Mouse (Mus musculus): ENCODE results near the gene Cenps.
A peak's percentile ranks its signal among the peaks of the same experiment; 100 is the strongest.
"Not testable (repeated sequence)": the region's sequence is repeated elsewhere in the genome, so short reads cannot be mapped to it uniquely, and the experiment has no call there.

Gene Cenps

DNA sequence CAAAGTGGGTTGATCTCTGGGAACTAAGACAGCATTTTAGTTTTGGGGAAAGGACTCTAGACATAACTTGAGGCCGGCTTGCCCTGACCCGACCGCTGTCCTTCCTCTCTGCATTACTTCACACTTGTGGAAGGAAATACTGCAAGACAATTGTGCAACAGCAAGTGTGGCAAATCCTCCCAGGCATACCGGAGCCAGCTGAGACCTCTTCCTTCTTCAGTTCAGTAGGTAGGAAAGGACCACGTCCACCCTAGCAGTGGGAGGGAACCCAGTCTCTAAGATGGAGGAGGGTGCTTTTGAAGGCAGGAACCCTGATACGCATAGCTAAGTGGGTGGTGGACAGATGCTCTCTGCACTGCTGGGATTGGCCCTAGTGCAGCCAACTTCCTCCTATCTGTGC, 18.3 kb upstream of the Cenps start:
- no peak for DNase-seq

DNA sequence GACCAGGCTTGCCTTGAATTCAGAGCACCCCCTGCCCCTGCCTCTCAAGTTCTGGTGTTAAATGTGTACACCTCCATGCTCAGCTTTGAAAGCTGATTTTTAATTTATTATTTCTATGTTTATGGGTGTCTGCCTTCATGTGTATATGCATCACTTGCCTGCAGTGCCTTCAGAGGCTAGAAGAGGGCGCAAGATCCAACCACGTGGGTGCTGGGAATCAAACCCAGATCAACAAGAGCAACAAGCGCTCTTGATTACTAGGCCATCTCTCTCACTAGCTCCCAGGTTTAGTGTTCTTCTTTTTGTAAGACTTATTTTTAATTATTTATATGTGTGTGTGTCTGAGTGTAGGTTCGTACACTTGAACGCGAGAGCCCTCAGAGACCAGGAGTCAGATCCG, 17.4 kb upstream of the Cenps start:
- DNase-seq, result no peak

DNA sequence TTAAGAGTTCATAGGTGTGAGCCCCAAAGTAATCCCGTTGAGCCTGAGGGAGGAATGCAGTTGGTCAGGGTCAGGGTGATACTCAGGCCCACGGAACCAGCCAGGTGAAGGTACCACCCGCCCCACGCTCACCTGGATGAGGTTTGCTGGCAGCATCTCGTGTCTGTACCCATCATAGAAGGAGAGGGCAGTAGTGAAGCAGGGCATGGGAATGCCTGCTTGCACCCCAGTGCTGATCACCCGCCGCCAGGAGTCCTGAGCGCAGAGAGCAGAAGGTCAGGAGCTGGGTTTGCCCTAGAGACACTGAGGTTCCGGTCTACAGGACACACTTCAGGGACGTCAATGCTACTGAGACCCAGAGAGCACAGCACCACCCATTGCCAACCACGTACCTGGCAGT, 13.3 kb upstream of the Cenps start:
- no peak for DNase-seq

DNA sequence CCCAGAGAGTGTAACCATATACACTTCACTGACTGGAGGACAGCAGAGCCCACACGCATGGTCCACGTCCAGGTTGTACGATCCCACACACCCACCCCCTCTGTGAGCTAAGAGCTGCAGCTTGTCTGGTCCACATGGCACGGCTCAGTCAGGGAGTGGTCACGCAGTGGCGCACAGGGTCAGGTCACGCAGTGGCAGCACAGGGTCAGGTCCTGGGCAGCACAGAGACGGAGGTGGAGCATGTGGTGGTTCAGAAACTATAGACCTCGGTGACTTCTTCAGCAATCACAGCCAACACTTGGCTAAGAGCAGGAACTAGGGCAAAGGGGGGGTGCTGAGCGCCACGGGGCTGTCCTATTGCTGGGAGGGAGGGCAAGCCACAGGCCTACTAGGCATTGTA, 12.8 kb upstream of the Cenps start:
- DNase-seq, result no peak

DNA sequence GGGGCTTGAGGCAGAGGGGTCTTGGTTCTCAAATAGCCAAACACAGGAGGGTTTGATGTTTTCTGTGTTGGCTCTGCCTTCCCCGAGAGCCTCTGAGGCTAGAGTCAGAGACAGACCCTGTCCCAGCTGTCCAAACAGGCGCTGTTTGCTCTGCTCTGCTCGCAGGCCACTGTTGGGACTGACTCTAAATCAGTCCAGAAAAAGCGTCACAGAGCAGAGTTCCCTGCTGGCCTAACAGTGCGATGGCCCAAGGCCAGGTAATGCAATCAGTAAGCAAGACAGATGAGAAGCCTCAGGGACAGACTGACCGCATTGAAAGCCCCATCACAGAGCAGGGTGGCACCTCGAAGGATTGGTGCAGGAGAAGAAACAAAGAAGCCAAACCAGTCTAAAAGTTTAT, 12.2 kb upstream of the Cenps start:
- DNase-seq, result no peak

DNA sequence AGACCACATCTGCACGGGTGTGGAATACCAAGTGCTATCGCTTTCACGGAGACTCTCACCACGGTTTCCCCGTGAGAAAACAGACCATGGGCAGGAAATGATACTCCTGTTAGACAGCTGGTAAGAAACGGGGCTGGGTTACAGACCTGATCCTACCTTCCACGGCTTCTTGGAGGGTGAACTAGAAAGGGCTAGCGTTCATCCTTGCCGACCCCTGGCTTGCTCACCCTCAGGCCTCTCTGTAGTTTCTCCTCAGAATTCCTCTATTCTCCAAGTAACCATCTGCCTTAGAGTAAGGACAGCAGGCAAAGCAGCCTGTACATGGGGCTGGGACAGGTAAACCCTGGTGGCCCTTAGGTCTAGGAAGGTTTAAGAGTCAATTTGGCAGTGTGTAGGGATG, 11.8 kb upstream of the Cenps start:
- DNase-seq, result no peak

DNA sequence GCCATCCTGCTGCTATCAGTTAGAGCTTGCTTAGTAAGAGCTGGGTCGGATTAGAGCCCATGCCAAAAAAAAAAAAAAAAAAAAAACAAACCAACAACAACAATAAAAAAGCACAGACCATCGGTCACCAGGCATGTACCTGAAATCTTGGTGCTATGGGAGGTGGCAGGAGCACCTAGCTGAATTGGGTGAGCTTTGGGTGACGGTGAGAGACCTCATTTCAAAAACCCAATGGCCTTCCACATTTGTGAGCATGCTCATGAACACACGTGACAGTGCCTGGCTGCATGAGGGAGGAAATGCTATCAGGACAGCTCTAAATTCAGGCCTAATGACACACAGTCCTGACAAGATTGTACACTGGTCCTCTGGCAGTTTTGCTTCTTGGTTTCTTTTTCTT, 10.7 kb upstream of the Cenps start:
- no peak for DNase-seq

DNA sequence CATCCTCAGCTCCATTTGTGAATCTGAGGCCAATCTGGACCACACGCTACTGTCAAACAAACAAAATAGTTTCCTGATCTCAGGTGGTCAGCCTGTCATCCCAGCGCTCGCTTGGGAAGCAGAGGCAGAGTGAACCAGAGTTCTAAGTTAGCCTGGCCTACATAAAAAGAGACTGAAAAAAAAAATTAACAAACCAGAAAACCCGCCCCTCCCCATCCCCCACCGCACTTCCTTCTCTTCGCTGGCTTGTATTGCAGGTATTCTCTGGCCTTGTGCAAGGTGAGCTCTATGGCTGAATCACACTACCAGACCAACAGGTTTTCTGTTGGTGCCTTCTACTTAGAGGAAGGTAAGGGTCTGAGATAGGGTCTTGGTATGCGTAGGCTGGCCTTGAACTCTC, 10.1 kb upstream of the Cenps start:
- no peak for DNase-seq

DNA sequence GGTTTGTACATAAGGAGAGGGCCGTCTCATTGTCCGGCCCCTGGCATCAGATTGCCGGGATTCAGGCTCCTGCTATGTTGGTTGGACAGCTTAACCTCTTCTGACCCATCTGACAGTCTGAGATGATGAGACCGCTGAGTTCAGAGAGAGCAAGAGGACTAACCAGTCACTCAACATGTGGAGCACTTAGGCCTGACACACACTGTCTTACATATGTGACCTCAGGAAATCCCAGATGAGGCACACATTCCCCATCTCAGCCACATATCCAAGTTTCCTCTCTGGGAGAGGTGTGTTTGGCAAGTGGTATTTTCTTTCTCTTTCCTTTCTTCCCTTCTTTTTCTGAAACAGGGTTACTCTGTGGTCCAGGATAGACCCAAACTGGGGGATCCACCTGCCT, 7.7 kb upstream of the Cenps start:
- DNase-seq, result no peak

DNA sequence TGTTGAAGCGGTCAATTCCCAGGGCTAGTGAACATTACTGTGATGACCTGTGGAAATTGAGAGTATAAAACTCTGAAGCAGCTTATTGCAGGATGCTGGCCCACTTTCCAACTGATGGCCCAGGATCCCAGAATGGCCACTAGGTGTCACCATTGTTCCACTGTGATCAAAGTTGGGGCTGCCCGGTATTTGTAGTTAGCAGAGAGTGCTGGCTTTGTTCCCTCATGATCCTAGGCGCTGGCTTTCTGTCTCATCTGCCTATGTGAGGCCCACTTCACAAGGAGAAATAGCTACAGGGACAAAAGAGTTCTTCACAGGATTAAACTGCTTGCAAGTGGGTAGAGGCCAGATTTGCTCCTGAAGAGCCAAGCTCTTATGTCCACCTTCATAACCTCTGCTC, 7.0 kb upstream of the Cenps start:
- peak; percentile 91 for DNase-seq

DNA sequence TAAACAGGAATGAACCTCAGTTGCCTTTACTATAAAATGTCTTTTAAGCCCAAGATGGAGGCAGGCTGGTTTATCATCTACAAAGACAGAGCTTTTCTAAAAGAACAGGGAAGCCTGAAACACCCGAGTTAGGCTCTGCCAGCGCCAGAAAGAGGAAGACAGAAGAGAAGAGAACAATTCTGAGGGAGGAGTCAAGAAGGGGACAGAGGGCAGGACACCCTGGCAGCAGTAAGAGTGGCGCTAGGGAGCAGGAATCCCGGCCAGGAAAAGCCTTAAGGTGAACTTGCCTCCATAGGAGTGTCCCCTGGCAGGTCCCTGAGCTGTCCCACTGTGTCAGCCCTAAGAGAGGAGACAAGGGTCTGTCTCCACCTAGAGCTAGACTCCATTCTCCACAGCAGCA, 6.2 kb upstream of the Cenps start:
- DNase-seq, result no peak

DNA sequence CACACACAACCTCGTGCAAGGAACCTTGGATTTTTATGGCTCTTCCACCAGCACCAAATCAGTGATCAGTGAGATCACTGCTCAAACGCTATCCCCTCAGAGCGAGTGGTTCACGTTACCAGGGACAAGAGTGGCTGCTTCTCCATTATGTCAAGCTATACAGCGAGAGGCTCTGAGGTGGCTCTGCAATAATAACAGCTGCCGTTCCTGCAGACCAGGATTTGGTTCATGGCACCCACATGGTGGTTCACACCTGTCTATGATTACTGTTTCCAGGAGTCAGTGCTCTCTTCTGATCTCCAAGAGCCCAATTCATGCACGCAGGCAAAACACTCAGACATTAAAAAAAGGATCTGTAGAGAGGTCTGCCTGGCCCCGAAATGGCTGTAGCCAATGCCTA, 1.1 kb upstream of the Cenps start:
- DNase-seq, result no peak

DNA sequence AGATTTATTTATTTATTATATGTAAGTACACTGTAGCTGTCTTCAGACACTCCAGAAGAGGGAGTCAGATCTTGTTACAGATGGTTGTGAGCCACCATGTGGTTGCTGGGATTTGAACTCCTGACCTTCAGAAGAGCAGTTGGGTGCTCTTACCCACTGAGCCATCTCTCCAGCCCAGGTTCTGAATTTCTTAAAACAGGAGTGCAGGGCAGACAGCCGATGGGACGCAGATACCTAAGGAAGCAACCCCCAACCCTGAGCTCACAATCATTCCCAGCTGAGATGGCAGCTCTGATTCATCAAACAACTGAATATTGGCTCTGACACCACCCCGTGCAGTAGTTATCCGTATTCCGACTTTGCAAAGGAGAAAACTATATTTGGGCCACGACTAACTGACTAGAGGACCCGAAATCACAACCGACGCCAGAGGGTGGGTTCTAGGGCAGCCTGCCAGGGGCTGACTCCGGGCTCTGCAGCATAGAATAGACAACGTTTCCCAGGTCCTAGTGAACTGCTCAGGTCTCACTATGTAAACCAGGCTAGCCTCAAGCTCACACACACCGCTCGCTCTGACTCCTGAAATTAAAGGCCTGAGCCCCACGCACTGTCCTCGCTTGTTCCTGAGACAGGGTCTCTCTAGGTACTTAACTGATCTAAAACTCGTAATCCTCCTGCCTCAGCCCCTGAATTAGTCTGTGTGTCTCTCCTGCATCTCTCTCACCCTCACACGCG, 1.1 kb downstream of the Cenps start:
- DNase-seq, result peak; percentile 10

DNA sequence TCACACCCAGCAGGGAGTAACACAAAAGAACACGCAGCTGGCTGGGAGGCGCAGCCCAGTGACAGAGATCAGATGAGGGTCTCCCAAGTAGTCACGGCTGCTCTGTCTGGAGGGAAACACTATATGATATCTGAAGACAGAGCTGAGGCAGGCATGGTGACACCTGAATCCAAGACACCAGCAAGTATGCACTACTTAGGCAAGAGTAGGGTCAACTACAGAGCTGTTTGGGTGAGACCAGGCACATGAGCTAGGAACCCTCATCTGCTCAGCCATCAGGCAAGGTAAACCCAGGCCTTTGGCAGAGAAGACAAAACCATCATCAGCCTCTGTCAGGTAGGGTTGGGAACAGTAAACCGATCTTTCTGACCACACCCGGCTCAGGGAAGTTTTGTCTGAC, 4.0 kb downstream of the Cenps start:
- DNase-seq, result no peak

DNA sequence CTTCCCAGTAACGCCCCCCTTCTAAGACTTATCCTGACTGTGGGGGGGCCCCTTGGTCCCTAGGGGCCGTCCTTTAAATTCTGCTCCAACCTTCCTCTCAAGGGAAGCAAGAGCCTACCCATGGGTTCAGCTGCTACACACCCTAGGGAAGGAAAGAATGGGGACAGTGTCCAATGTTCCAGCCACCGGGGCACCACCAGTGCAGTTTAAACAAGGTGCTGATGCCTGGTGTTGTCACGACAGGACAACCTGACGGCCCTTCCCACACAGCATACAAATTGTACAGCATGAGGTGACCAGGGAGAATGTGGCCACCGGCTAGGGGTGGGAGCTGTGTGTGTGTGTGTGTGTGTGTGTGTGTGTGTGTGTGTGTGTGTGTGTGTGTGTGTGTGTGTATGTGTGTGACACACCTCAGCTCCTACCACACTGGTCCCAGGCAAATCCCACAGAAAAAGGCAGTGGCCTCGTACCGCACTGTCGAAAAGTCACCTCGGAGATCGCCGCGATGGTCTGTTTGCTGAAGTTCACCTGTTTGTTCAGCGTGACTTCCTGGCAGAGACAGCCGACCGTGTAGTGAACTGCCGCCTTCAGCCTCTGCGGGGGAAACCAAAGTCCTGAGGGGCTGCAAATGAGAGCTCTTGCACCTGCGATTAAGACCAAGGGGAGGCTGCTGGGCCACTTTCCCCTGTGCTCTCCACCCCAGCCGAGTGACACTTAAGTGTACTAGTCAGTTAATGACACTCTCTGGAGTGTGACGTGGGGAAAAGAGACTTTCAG, 5.5 kb downstream of the Cenps start:
- DNase-seq, result no peak

DNA sequence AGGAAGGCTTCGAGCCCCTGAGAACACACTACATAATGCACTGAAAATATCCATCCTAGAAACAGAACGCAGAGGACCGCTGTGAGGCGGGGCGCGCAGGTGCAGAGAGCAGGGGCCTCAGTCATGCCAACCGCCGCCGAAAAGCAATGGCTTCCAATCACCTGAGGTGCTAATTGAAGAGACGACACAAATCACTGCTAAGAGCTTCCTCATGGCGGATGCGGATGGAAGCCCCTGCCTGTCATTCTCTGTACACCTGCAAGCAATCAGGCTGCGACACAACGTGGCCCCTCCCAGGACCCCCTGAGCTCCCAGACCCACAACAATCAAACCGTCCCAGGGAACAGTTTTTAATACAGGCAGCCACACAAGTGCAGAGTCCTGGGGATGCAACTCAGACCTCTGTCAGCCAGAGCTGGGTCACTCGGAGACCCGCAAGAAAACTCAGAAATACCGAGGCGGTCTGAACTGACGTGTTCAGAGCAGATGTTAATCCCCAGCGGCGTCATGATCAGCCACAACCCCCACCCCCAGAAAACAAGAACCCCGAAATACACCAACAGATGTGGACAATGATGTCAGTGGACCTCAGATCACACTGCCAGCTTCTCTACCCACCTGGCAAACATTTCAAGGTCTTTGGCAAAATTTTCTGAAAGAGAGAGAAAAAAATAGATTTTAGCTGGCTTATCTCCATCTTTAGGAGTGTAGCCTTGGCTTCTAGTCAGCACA, 6.2 kb downstream of the Cenps start:
- DNase-seq, result no peak

DNA sequence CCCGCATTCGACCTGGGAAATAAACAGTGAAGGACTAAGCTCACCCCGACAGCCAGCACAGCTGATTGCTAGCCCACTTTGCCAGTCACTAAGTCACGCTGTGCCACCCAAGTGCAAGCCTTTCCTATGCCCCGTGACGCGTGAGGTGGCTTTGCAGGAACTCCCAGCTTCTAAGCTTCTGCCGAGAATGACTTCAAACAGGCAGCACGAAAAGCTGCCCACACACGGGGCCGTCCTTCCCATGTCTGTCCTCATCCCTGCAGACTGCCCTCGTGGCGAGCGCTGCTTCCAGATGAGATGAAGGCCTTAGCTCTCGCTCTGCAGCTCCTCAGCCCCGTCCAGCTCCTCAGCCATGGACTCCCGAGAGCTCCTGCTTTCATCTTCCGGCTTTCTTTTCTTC, 9.0 kb downstream of the Cenps start:
- no peak for DNase-seq

DNA sequence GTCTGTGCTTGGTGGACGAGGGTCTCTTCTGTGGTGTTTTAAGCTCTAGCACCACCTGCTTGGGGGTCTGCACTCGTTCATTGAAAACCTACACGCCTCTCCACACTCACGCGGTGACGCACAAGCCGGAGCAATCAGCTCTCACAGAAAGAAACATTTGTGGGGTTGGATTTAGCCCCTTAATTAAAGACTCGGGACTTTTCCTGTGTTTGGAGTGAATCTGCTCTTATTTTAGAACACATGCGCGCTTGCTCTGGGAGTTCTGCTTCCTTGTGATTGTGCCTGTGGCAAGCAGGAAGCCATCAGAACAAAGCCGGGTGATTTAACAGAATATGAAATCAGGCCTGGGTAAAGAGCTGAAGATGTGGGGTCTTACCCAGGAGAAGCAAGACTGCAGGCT, 10.8 kb downstream of the Cenps start, which contains the start of gene Cort:
Gene Cort, minus strand, starts transcription at position 101 of the 400 bp plus-strand sequence.
- no peak for DNase-seq

DNA sequence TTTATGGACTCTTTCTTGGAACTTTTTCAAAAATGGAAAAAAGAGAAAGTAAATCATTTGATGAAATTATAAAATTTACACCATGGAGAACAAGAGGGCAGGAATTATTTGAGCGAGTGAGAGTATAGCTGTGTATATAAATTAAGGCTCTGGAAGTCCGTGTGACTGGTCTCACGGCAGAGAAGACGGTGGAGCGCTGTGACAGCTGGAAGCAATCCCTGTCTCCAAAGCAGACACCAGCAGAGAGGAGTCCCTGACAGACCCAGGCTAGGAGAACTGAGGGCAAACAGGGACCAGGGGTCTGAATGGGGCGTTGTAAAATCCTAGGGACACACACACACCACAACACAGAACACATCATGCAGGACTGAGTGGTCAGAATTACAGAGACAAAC, 11.3 kb downstream of the Cenps start:
- DNase-seq, result no peak

DNA sequence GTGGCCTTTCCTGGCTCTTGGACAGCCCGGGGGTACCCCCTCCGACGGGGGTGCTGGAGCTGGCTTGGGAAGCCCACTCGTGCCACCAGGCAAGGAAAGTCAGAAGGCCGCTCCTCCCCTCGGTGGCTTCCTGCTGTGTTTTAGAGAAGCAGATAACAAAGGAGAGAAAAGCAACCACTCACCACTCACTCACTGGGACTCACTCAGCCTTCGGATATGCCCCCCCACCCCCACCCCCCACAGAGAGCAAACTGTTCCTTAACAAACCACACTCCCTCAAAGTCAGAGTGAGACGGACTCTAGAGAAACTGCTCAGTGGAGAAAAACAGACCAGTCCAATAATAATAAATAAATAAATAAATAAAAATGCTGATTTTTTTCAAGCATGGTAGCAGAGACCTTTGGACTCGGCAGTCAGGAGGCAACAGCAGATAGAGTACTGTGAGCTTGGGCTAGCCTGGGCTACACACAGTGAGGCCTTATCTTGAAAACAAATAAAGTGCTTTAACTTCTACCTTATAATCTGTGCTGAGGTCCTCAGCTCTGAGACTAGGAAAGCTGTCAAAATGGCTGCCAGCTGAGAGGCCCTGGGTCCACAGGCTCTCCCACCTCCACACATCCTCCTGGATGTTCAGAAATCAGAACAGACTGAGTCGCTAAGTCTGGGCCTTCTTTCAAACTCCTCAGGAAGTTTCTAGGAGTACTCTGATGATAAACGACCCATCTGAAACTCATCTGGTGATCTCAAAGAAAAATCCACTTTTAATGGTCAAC, 11.9 kb downstream of the Cenps start:
- no peak for DNase-seq

DNA sequence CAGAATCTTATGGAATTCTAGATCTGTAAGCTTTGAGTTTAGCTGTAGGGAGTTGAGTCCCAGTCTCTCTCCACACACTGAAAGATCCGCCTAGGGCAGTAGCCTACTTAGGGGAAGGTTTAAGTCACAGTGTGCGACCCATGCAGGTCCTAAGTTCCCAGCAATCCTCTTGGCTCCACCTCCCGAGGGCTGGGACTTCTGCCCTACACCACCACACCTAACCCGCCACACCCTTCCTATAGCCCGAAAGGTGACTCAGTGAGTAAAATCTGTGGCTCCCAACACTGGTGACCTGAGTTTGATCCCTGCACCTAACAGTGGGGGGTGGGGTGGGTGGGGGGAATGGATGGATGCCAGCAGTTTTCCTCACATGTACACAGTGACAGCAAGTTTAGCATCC, 14.0 kb downstream of the Cenps start:
- DNase-seq, result no peak

DNA sequence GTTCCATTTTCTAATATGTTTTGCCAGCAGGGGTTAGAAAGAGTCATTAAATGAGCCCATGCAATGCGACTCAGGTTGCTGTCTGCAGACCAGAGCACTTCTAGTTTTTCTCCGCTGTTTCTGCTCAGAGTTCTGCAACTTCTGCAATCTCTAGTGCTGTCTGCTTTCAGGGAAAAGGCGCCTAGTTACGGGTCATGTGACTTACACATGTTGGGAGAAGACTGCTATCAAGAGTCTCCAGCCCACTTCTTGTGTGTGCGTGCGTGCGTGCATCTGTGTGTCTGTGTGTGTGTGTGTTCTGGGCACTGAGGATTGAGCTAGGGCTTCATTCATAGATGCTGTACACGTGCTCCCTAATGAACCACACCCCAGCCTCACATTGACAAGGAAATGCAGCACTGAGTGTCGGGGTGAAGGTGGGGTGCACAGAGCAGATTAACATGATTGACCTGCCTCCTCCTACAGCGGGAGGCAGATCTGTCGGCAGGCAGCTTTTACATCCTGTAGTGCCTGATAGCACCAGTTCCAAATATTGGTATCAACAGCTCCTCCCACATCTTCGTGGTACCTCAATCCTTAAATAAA, 17.4 kb downstream of the Cenps start:
- not testable (repeated sequence) for DNase-seq
